Mouse (Mus musculus) embryonic facial prominence, embryonic 13.5 days (tissue): ENCODE measurements at regions not wholly inside any gene's neighbourhood (a gene's known extent, or its start where the extent isn't known, plus 50 kb on each side); places are given as distances from the start of the nearest gene placed in this dataset.

Experiments used
- ATAC-seq: fragments of 200-750 bp; cut with Nextera tagmentation; 2 replicates; pipeline ENCODE4 v1.8.0; 2017; ENCODE audit warnings: low read depth; ENCODE audit not compliant: insufficient number of reproducible peaks, insufficient read depth, low FRiP score, low TSS enrichment
- H3K27ac ChIP-seq: fragments of 300-500 bp; sonication (generic); 2 replicates; pipeline ENCODE4 v1.5.1; 2015; ENCODE audit warnings: moderate library complexity, mild to moderate bottlenecking, inconsistent platforms
- H3K27me3 ChIP-seq: fragments of 300-500 bp; sonication (generic); 2 replicates; pipeline ENCODE4 v1.6.1; 2015; ENCODE audit warnings: mild to moderate bottlenecking, inconsistent platforms
- H3K36me3 ChIP-seq: fragments of 300-500 bp; sonication (generic); 2 replicates; pipeline ENCODE4 v1.6.1; 2015; ENCODE audit warnings: mild to moderate bottlenecking, inconsistent platforms
- H3K4me1 ChIP-seq: fragments of 300-500 bp; sonication (generic); 2 replicates; pipeline ENCODE4 v1.6.1; 2015; ENCODE audit warnings: inconsistent platforms
- H3K4me2 ChIP-seq: fragments of 300-500 bp; sonication (generic); 2 replicates; pipeline ENCODE4 v1.6.1; 2015; ENCODE audit warnings: moderate library complexity, mild to moderate bottlenecking, inconsistent platforms
- H3K4me3 ChIP-seq: fragments of 300-500 bp; sonication (generic); 2 replicates; pipeline ENCODE4 v1.5.1; 2015; ENCODE audit warnings: mild to moderate bottlenecking, inconsistent platforms
- H3K9ac ChIP-seq: fragments of 300-500 bp; sonication (generic); 2 replicates; pipeline ENCODE4 v1.6.1; 2015; ENCODE audit warnings: mild to moderate bottlenecking, inconsistent platforms
- H3K9me3 ChIP-seq: fragments of 300-500 bp; sonication (generic); 2 replicates; pipeline ENCODE4 v1.6.1; 2016; ENCODE audit warnings: inconsistent platforms
- WGBS: fragments of 180-500 bp; shearing (Covaris S2); methylation state at CpG from one replicate; pipeline ENCODE4 v1.1.7; 2015; ENCODE audit warnings: mixed read lengths; 5-methylcytosine and 5-hydroxymethylcytosine counted together

DNA sequence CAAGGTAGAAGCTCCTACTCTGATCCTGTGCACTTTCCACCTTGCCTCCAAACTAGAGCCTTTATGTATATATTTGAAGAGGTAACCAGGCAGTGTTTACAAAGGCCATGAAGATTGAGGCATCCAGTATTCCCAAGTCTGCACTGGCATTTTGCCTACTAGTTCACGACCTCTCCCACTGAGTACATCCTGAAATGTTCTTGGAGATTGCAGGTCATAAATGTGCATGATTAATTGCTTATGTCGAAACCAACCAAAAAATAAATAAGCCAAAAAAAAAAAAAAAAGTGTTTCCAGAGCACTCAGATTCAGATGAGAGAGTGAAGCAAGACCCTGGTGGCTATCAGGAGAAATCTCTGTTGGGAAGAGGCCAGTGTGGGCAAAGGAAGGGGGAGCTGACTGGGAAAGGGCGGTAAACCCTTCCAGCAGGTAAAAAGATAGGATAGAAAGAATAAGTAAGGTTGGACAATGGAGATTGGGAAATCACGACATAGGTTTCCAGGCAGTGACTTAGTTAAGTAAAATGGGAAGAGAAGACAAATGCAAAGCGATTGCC lies 133.6 kb upstream of the Nrip1 start:
- H3K4me3 ChIP-seq = no peak overlapping the region
- WGBS = 82% methylated on average over 5 of the region's 5 CpGs
- no peaks in the 10 kb centered on the region for H3K4me1 ChIP-seq
- H3K36me3 ChIP-seq = no peaks in the 10 kb centered on the region
- no peaks in the 10 kb centered on the region for H3K9me3 ChIP-seq
- no peaks in the 10 kb centered on the region for H3K27me3 ChIP-seq
- no peak overlapping the region for H3K9ac ChIP-seq
- H3K27ac ChIP-seq = no peak overlapping the region
- ATAC-seq = no peak
- H3K4me2 ChIP-seq = no peak overlapping the region

DNA sequence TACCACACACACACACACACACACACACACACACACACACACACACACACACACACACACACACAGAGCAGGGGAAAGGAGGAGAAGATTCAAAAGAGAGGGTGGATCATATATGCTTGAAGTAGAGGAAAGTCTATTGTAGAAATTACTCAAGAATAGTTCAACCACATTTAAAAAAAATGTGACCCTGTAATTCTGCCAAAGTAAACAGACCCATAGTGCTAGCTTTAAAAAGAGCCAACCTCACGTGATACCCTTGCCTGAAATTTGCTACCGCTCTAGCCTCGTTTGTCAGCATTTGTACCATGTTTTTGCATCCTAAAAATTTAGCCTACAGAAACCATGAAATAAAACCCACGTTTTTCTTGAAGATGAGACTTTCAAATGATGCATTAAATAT lies 132.6 kb upstream of the Nrip1 start:
- Histone ChIP-seq H3K4me2 (no peak overlapping the region), H3K9me3 (no peaks in the 10 kb centered on the region), H3K27me3 (no peaks in the 10 kb centered on the region), H3K36me3 (no peaks in the 10 kb centered on the region), H3K4me3 (no peak overlapping the region), H3K9ac (no peak overlapping the region), H3K4me1 (no peaks in the 10 kb centered on the region), H3K27ac (no peak overlapping the region)
- ATAC-seq = no peak
- 51% methylated on average over 4 of the region's 4 CpGs for WGBS

DNA sequence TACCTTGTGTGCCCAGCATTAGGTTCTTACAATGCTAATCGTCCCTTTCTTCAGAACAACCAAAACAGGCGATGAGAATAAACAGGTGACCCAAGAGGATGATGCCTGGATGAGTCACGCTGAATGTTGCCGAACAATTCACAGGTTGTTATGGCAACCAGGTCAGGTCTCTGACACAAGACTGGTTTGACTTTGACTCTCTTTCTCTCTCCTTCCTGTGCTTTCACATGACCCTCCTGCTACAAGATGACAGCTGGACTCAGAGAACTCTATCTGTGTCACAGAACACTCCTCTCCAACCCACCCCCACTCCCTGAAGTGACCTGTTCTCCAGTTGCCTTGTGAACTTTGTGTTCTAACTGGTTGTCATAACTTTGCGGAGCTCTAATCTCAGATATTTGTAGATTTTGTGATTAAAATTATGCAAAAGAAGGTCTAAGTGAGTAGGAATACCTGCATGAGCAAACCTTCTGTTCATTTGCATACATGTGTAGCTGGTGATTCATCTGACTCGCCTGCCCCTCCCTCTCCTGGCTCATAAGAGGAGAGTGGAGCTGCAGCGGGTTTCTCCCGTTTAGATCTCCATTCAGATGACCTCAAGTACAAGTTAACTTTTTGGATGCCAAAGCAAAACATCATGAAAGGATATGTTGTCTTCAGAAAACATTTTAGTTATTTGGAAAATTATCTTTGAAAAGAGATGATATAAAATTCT lies 126.2 kb upstream of the Nrip1 start:
- Histone ChIP-seq H3K36me3 (no peaks in the 10 kb centered on the region), H3K4me1 (no peaks in the 10 kb centered on the region), H3K4me3 (no peak overlapping the region), H3K27me3 (no peaks in the 10 kb centered on the region), H3K9me3 (no peaks in the 10 kb centered on the region), H3K4me2 (no peak overlapping the region), H3K27ac (no peak overlapping the region), H3K9ac (no peak overlapping the region)
- ATAC-seq = no peak
- 68% methylated on average over 8 of the region's 8 CpGs for WGBS

DNA sequence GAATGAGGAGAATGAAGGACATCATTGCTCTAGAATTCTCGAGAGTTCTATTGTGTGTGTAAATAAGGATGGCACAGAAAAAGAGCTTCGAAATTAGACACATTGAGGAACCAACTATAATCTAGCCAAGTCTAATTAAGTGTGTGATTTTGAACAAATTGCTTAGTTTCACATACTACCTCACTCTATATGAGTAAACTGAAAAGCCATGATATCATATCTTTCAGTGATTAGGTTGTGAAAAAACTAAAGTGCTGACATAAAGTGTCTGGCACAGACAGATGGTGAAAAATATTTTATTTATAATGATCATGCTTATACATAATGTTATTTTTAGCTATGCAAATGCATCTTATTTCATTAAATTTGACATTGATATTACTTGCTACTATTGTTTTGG lies 124.6 kb upstream of the Nrip1 start:
- H3K27me3 ChIP-seq = no peaks in the 10 kb centered on the region
- H3K9ac ChIP-seq = no peak overlapping the region
- H3K27ac ChIP-seq = no peak overlapping the region
- no peak for ATAC-seq
- H3K4me3 ChIP-seq = no peak overlapping the region
- H3K36me3 ChIP-seq = no peaks in the 10 kb centered on the region
- no peaks in the 10 kb centered on the region for H3K9me3 ChIP-seq
- H3K4me1 ChIP-seq = no peaks in the 10 kb centered on the region
- 76% methylated on average over 2 of the region's 2 CpGs for WGBS
- no peak overlapping the region for H3K4me2 ChIP-seq

DNA sequence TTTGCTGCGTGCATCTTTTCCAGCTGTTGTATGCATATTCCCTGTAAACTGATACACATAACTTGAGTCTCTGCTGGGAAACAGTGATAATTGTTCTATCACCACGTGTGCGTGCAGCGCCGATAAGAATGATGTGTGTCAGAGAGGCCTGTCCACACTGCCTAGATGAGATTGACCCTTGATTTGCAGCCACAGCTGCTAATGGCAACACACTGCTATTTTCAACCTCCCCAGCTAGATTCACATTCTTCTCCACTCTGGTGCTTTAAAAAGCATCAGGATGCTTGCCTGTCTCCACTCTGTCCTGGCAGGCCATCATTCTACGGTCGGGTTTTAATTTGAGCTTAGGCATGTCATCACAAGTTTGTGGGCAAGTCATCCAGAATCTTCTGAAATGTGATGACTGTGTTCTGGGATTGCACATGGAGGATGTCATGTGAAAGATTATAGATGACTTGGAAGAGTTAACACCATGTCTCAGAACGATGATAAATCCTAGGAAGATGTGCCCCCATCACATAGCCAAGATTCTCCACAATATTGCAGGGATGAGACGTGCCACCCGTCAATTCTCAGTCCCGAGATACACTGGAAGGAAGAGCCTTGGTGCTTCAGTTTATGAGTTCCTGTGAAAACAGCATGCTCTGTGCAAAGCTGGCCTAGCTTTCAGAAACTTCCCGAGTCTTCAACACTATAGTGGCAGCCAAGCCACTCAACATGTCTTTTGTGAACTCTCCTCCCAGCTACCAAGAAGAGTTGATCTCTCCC lies 123.6 kb upstream of the Nrip1 start:
- no peak for ATAC-seq
- no peak overlapping the region for H3K4me2 ChIP-seq
- WGBS = 80% methylated on average over 12 of the region's 12 CpGs
- no peaks in the 10 kb centered on the region for H3K27me3 ChIP-seq
- no peaks in the 10 kb centered on the region for H3K36me3 ChIP-seq
- H3K9me3 ChIP-seq = no peaks in the 10 kb centered on the region
- no peak overlapping the region for H3K9ac ChIP-seq
- no peaks in the 10 kb centered on the region for H3K4me1 ChIP-seq
- H3K27ac ChIP-seq = no peak overlapping the region
- no peak overlapping the region for H3K4me3 ChIP-seq

DNA sequence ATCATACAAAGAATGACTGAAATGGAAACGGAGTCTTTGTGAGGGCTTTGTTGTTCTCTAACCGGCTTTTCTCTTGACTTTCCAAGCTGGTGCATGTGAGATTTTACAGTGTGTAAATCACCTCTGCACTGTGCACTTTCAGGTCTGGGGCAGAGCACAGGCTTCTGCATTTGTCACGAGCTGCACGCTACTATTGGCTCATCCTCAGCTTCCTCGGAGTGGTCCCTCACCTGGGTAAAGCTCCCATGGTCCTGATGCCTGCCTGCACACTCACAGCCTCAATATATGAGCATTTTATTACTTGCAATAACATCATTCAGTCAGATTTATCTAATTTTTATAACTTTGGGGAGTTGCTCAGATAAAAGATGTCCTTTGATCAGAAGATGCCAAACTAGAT lies 109.8 kb upstream of the Nrip1 start:
- no peaks in the 10 kb centered on the region for H3K36me3 ChIP-seq
- 91% methylated on average over 5 of the region's 5 CpGs for WGBS
- no peak overlapping the region for H3K4me3 ChIP-seq
- no peaks in the 10 kb centered on the region for H3K9me3 ChIP-seq
- no peak overlapping the region for H3K9ac ChIP-seq
- no peaks in the 10 kb centered on the region for H3K27me3 ChIP-seq
- no peak for ATAC-seq
- no peak overlapping the region for H3K4me2 ChIP-seq
- H3K4me1 ChIP-seq = no peaks in the 10 kb centered on the region
- H3K27ac ChIP-seq = no peak overlapping the region

DNA sequence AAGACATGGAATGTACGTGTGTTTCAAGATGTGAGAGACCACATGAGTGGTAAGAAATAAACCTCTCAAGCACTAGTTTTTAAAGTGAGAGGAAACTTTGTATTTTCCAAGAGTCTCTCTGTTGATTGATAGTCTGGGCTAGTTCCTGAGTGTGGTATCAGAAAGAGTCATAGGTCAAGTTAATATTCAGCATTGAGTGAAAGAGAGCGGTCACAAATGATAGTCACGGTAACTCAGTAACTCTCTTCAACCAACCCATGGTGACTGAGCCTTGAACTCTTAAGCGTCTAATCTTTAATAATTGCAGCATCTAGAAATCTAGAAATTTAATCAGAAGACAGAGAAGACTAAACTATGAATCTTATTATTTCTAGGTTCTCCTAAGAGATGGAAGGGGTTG lies 108.3 kb upstream of the Nrip1 start:
- H3K4me1 ChIP-seq = no peaks in the 10 kb centered on the region
- no peaks in the 10 kb centered on the region for H3K36me3 ChIP-seq
- no peak overlapping the region for H3K4me3 ChIP-seq
- no peak overlapping the region for H3K27ac ChIP-seq
- 88% methylated on average over 4 of the region's 4 CpGs for WGBS
- no peak overlapping the region for H3K9ac ChIP-seq
- H3K9me3 ChIP-seq = no peaks in the 10 kb centered on the region
- no peaks in the 10 kb centered on the region for H3K27me3 ChIP-seq
- ATAC-seq = no peak
- H3K4me2 ChIP-seq = no peak overlapping the region

DNA sequence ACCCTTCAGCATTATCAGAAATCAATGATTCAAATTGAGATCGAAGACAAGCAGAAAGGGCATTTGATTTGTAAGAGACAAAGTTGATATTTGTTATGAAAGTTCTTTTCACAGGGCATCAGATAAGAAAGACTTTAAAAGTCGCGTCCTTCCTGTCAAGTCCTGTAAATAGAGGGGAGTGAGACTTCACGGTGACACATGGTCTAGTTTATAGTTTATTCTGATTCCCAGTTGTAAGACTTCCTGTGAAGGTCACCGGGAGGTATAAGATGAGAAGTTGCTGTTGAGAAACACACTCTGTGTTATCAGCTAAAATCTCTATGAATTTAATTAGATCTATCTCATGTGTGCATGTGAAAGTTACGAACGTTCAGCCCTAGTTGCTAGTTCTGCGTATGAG lies 103.8 kb upstream of the Nrip1 start:
- Histone ChIP-seq H3K4me2 (no peak overlapping the region), H3K27me3 (no peaks in the 10 kb centered on the region), H3K27ac (no peak overlapping the region), H3K4me1 (no peaks in the 10 kb centered on the region), H3K9me3 (no peaks in the 10 kb centered on the region), H3K4me3 (no peak overlapping the region), H3K36me3 (no peaks in the 10 kb centered on the region), H3K9ac (no peak overlapping the region)
- ATAC-seq = no peak
- 50% methylated on average over 8 of the region's 8 CpGs for WGBS

DNA sequence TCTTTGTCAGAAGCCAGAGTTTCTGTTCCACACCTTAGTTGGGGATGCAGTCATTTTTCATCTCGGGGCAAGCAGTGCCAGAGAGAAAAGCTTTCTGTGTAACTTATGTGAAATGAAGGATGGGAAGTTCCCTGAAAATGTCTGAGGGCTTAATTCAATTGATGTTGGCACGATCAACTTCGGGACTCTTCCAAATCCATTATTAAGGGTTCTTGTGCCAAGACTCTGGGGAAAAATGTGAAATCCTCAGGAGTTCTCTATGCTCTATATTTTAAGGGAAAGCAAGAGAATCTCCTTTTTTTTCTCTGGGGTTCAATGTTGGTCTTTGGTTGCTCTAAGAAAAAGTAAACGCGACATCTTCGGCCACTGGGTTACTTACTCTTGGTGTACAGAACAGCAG lies 100.9 kb upstream of the Nrip1 start:
- Histone ChIP-seq H3K9me3 (no peaks in the 10 kb centered on the region), H3K9ac (no peak overlapping the region), H3K36me3 (no peaks in the 10 kb centered on the region), H3K4me3 (no peak overlapping the region), H3K4me2 (no peak overlapping the region), H3K27ac (no peak overlapping the region), H3K4me1 (no peaks in the 10 kb centered on the region), H3K27me3 (no peaks in the 10 kb centered on the region)
- 90% methylated on average over 6 of the region's 6 CpGs for WGBS
- no peak for ATAC-seq

DNA sequence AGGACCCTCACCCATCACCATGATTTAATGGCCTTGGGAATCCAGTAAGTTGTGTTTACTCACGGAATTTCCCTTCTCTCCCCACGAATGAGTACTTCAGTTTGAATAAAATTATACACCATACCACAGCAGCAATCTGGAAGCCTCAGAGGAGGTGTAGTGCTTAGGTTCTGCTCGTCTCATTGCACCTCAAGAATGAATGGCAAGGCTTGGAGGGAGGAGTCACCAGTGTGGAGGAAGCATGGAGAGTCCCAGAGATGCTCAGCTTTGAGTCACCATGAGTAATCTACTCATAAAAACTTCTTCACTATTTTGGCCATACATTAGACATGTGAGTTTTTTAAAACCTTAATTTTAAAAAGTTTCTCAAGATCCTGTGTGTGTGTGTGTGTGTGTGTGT lies 98.8 kb upstream of the Nrip1 start:
- 81% methylated on average over 3 of the region's 3 CpGs for WGBS
- H3K9ac ChIP-seq = no peak overlapping the region
- no peak overlapping the region for H3K4me2 ChIP-seq
- no peaks in the 10 kb centered on the region for H3K4me1 ChIP-seq
- no peak overlapping the region for H3K4me3 ChIP-seq
- H3K27ac ChIP-seq = no peak overlapping the region
- no peak for ATAC-seq
- no peaks in the 10 kb centered on the region for H3K36me3 ChIP-seq
- no peaks in the 10 kb centered on the region for H3K9me3 ChIP-seq
- H3K27me3 ChIP-seq = no peaks in the 10 kb centered on the region

DNA sequence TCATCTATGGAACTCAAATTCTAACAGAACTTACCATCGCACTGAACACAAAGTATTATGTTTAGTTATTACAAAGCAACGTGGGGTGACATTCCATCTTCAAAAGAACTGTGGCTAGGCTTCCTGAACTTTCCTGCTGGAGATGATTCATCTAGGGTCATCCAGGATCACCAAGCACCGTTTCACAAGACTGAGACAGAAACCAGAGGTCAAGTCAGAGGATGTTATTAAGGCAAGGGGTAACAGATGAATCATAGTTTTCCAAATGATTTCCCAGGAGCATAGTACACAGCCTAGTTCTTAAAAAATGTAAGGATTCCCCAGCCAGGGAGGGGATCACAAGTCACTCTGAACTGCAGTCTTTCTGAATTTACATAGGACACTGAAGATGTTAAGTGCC lies 97.5 kb upstream of the Nrip1 start:
- Histone ChIP-seq H3K4me3 (no peak overlapping the region), H3K27me3 (no peaks in the 10 kb centered on the region), H3K9me3 (no peaks in the 10 kb centered on the region), H3K27ac (no peak overlapping the region), H3K36me3 (no peaks in the 10 kb centered on the region), H3K4me1 (no peaks in the 10 kb centered on the region), H3K4me2 (no peak overlapping the region), H3K9ac (no peak overlapping the region)
- no peak for ATAC-seq
- WGBS = 58% methylated on average over 3 of the region's 3 CpGs

DNA sequence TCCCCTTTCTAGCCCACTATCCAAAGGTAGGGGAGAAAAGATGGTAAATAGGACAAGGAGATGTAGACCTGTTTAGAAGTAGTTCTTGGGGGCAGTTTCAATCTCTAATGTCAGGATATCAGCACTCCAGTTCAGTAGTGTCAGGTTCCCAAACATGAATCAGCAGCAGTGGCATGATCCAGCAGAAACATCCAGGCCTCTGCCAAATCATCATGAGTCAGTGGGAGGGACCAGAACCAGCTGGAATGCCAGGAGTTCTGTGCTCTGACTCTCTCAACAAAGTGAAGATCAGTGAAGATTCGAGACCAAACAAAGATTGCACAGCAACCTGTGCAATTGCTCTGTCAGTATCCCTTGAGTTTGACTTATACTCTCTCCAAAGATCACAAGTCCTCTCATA lies 85.9 kb upstream of the Nrip1 start:
- Histone ChIP-seq H3K27me3 (no peaks in the 10 kb centered on the region), H3K4me1 (no peaks in the 10 kb centered on the region), H3K9me3 (no peaks in the 10 kb centered on the region), H3K9ac (no peak overlapping the region), H3K4me2 (no peak overlapping the region), H3K36me3 (no peaks in the 10 kb centered on the region), H3K4me3 (no peak overlapping the region), H3K27ac (no peak overlapping the region)
- 85% methylated on average over 1 of the region's 1 CpGs for WGBS
- ATAC-seq = no peak
